Mouse (Mus musculus): ENCODE measurements around the gene Angel2. TPM values are rescaled to one million over a fixed set of nuclear protein-coding genes. Genes with fewer than 3 reads are reported as not detected.

Gene Angel2
- polyA plus RNA-seq, 1 experiment from 2014 or later: 27.6 TPM

DNA sequence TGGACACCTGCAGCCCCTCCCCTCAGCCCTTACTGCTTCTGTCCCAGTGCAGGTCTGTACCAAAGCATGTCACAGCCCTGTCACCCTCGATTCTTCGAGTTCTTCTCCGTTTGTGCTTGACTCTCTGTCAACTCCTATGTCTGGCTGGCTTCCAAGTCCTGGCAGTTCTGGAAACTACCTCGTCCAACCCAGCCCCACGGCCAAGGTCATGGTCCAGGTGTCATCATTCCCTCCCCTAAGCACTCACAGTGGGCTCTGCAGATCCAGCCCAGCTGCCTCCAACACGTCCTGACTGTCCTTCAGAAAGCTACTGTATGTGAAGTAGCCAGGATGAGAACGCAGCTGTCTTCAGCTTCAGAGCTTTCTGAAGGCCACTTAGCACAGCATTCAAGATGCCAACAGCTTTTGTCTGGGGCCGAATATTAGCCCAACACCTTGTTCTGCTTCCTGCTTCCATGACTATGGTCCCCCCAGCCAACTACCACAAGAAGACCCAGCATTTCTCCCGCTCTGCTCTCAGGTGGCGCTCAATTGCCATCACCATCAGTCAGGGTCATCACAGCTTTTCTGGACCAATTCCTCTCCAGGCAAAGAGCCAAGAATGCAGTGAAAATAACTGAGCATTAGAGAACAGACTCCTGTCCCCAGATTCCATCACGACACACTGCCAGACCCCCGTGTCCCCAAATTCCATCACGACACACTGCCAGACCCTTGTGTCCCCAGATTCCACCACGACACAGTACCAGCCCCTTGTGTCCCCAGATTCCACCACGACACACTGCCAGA, 40.3 kb downstream of the Angel2 start:
- H3K27ac ChIP-seq (replicated peaks): peak overlapping the region; percentile 83
- peaks cover 91% of the 10 kb centered on the region for H3K36me3 ChIP-seq
- H3K27me3 ChIP-seq (replicated peaks): no peaks in the 10 kb centered on the region
- no peaks in the 10 kb centered on the region for H3K9me3 ChIP-seq
- peak overlapping the region; percentile 39 for H3K9ac ChIP-seq
- ATAC-seq (ENCODE audit: extremely low read depth, insufficient number of reproducible peaks, low FRiP score, low TSS enrichment): no peak
- 42% methylated on average over 15 of the region's 15 CpGs for WGBS
- no peak overlapping the region for H3K4me3 ChIP-seq
- peaks cover 31% of the 10 kb centered on the region for H3K4me1 ChIP-seq
- H3K4me2 ChIP-seq: no peak overlapping the region

DNA sequence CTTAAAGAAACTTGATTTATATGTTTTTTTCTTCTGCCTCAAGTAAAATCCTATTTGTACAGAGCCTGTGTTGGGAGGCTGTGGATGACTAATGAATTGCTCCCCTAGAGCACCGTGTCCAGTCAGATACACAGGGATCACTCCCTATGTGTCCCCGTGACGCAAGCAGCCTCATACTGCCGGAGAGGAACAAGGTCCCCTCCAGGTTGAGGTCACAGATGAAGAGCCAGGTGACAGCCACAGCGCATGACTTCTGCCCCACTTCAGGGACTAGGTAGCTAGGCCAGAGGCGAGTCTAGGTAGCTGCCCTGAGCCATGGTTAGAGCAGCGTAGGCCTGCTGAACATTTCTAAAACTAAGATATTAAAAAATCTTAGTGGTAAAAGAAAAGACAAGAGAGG, 43.1 kb downstream of the Angel2 start:
- Histone ChIP-seq H3K27ac (replicated peaks) (no peak overlapping the region), H3K9me3 (no peaks in the 10 kb centered on the region), H3K4me3 (no peak overlapping the region), H3K4me2 (no peak overlapping the region), H3K36me3 (peaks cover 91% of the 10 kb centered on the region), H3K4me1 (peaks cover 49% of the 10 kb centered on the region), H3K9ac (no peak overlapping the region), H3K27me3 (replicated peaks) (no peaks in the 10 kb centered on the region)
- WGBS: 90% methylated on average over 7 of the region's 7 CpGs
- no peak for ATAC-seq (ENCODE audit: extremely low read depth, insufficient number of reproducible peaks, low FRiP score, low TSS enrichment)

DNA sequence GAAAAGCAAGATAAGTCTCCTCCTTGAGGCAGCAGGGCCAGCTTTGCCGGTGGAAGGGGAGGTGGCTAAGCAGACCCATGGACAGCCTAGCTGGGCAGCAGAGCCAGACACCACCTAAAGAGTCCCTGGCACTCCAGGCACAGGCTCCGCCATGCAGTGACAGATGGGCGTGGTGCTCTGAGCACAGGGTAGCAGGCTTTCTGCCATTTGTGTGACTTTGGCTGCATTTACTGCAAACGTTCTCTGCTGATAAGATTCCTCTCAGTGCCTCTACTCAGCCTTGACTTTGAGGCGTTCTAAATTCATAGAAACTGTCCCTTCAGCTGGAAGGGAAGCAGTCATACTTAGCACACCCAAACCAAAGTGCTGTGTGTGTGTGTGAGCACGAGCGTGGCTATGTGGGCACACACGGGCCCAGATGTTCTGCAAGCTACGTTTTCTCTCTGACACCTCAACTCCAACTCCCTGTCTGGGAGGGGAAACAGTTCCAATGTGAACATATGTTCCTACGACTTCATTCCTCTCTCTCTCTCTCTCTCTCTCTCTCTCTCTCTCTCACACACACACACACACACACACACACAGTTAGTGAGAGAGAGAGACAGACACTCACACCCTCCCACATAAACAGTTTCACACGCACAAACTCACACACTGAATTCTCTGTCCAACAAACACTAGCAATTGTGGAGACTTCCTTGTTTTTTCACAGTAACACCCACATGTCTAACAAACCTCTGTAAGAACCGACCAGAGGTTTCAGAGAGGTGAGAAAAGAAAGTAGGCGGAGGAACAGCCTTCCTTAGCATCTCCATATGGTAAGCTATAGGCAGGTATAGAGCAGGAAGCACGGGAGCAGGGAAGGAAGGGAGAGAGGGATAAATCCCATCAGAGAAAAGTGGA, 47.0 kb downstream of the Angel2 start:
- 57% methylated on average over 14 of the region's 14 CpGs for WGBS
- peaks cover 91% of the 10 kb centered on the region for H3K36me3 ChIP-seq
- H3K4me3 ChIP-seq: no peak overlapping the region
- no peaks in the 10 kb centered on the region for H3K27me3 ChIP-seq (replicated peaks)
- H3K4me1 ChIP-seq: peaks cover 62% of the 10 kb centered on the region
- peak overlapping the region; percentile 88 for H3K27ac ChIP-seq (replicated peaks)
- no peaks in the 10 kb centered on the region for H3K9me3 ChIP-seq
- peak overlapping the region; percentile 15; the same call in 1 of the 2 replicates for H3K4me2 ChIP-seq
- H3K9ac ChIP-seq: peak overlapping the region; percentile 63
- ATAC-seq (ENCODE audit: extremely low read depth, insufficient number of reproducible peaks, low FRiP score, low TSS enrichment): peak; percentile 12; the same call in 1 of the 2 replicates

DNA sequence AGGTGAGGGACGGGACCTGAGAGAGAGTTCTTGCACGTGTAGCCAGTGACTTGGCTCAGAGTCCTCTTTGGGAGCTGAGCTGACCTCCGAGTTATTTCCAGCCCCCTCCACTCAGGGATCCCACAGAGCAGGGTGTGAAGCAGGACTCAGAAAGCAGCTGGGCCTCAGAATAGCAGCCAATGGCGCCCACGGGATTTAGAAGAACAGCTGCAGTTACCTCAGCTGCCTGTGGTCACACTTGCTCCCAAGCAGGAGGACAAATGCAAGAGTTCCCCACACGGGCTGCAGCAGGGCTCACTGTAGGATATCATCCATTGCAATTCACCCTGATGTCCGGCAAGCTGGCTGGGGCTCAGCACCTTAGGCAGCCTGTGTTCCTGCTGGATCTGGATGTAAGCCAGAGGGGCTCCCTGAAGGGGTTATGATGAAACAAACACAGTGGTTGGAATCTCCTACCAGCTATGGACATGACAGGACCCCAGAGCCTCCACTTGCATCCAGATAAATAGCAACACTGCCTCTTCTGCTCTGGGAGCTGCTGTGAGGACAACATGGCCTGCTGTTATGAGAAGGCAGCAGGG, 47.8 kb downstream of the Angel2 start:
- Histone ChIP-seq H3K4me2 (peak overlapping the region; percentile 15), H3K9ac (peak overlapping the region; percentile 63), H3K36me3 (peaks cover 84% of the 10 kb centered on the region), H3K27me3 (replicated peaks) (no peaks in the 10 kb centered on the region), H3K4me3 (no peak overlapping the region), H3K9me3 (no peaks in the 10 kb centered on the region), H3K4me1 (peaks cover 70% of the 10 kb centered on the region), H3K27ac (replicated peaks) (peak overlapping the region; percentile 88)
- ATAC-seq (ENCODE audit: extremely low read depth, insufficient number of reproducible peaks, low FRiP score, low TSS enrichment): 0 out of 2 replicates have a peak, but pooled peaks have one; percentile 15
- 23% methylated on average over 7 of the region's 7 CpGs for WGBS

DNA sequence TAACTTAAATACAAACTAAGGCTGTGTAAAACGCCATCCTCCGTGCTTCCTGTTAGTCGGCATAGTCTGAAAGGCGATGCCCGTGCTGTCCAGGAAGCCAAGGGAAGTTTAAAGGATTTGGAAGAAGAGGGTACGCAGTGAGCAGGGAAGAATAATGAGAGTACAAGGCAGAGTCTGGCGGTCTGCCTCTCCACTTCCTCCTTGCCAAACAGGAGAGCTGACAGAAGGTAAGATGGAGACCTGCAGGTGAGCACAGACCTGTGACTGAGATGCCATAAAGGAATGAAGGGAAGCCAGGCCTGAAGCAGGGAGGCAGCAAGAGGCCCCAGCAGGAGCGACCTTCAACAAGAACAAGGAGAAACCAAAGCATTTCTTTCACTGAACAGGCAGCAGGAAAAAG, 49.3 kb downstream of the Angel2 start:
- H3K27me3 ChIP-seq (replicated peaks): no peaks in the 10 kb centered on the region
- H3K9ac ChIP-seq: peak overlapping the region; percentile 47
- H3K36me3 ChIP-seq: peaks cover 70% of the 10 kb centered on the region
- 86% methylated on average over 8 of the region's 8 CpGs for WGBS
- H3K4me2 ChIP-seq: no peak overlapping the region
- no peak overlapping the region for H3K4me3 ChIP-seq
- ATAC-seq (ENCODE audit: extremely low read depth, insufficient number of reproducible peaks, low FRiP score, low TSS enrichment): no peak
- peak overlapping the region; percentile 51 for H3K27ac ChIP-seq (replicated peaks)
- no peaks in the 10 kb centered on the region for H3K9me3 ChIP-seq
- peaks cover 69% of the 10 kb centered on the region for H3K4me1 ChIP-seq

DNA sequence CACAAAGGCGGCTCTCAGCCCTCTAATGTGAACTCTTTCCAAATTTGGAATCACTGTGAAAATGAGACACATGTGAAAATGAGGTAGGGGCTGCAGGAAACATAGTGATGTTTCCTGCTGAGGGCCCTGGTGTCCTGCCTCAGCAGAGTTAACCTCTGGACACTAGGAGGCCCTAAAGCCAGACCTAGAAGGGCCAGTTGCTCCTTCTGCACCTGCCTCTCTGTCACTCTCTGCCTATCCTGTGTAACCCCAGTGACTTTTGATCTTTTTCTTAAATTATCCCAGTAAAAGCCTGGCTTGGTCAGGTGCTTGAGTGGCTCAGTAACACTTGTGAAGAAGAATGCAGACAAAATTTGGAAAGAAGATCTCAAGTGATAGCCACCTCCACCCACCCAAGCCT, 49.9 kb downstream of the Angel2 start:
- Histone ChIP-seq H3K9me3 (no peaks in the 10 kb centered on the region), H3K4me3 (no peak overlapping the region), H3K36me3 (peaks cover 64% of the 10 kb centered on the region), H3K27me3 (replicated peaks) (no peaks in the 10 kb centered on the region), H3K27ac (replicated peaks) (peak overlapping the region; percentile 51), H3K9ac (peak overlapping the region; percentile 47), H3K4me2 (no peak overlapping the region), H3K4me1 (peaks cover 67% of the 10 kb centered on the region)
- ATAC-seq (ENCODE audit: extremely low read depth, insufficient number of reproducible peaks, low FRiP score, low TSS enrichment): no peak
- WGBS: 45% methylated on average over 1 of the region's 1 CpGs

DNA sequence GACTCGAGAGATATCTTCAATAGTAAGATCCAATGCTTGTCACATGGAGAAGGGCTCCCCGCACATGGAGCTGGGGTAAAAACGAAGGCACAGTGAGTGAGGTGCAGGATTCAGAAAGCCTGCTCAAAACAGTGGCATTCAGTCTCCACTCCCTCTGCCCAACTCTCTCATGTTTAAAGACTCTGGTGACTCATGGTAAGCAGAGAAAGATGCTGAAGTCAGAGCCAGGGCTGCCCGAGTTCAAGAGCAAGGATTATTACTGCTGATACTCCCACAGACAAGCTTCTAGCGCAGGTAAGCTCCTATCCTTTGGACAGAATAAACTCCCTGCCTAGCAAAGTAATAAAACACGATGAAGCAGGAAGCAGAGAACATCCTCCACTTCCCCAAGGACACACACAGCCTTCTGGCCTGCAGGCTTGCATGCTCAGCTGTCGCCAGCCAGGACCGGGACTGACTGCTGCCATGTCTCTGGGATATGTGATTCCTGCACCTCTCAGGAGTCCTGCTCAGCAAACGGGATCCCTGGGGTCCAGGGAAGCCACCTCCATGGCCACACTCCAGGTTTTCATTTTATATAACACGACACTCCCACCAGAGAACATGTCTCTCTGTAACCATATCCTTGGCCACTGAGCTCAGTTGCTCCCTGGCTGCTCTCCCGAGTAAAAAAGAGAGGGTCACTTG, 52.1 kb downstream of the Angel2 start:
- peak overlapping the region; percentile 97 for H3K9ac ChIP-seq

DNA sequence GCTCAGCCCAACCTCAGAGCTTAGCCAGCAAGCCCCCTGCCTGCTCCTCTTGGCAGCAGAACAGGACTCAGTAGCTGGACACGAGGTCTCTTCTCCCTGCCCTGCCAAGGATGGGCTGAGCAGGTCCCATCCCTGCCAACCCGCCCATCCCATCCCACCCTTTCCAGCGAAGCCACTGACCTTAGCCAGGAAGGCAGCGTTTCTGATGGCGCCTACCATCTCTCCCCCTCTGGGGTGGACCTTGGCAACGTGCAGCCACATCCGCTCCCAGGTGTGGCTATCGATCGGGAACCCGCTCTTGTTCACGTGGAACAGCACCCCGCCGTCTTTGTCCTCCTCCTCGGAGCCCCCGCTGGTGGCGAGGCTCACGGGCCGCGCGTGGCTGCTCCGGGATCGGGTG, 53.1 kb downstream of the Angel2 start:
- peak overlapping the region; percentile 97 for H3K9ac ChIP-seq
- peaks cover 70% of the 10 kb centered on the region for H3K4me1 ChIP-seq
- no peak for ATAC-seq (ENCODE audit: extremely low read depth, insufficient number of reproducible peaks, low FRiP score, low TSS enrichment)
- no peaks in the 10 kb centered on the region for H3K9me3 ChIP-seq
- H3K27me3 ChIP-seq (replicated peaks): no peaks in the 10 kb centered on the region
- H3K27ac ChIP-seq (replicated peaks): peak overlapping the region; percentile 96
- H3K4me3 ChIP-seq: peak overlapping the region; percentile 82
- WGBS: 4% methylated on average over 22 of the region's 22 CpGs
- peaks cover 33% of the 10 kb centered on the region for H3K36me3 ChIP-seq
- peak overlapping the region; percentile 99 for H3K4me2 ChIP-seq

More for the DNA sequence above, 52.1 kb downstream of the Angel2 start:
- no peaks in the 10 kb centered on the region for H3K9me3 ChIP-seq
- peak overlapping the region; percentile 96 for H3K27ac ChIP-seq (replicated peaks)
- ATAC-seq (ENCODE audit: extremely low read depth, insufficient number of reproducible peaks, low FRiP score, low TSS enrichment): no peak
- peaks cover 42% of the 10 kb centered on the region for H3K36me3 ChIP-seq
- peak overlapping the region; percentile 99 for H3K4me2 ChIP-seq
- H3K4me1 ChIP-seq: peaks cover 77% of the 10 kb centered on the region
- no peaks in the 10 kb centered on the region for H3K27me3 ChIP-seq (replicated peaks)
- peak overlapping the region; percentile 82 for H3K4me3 ChIP-seq
- WGBS: 25% methylated on average over 11 of the region's 11 CpGs

DNA sequence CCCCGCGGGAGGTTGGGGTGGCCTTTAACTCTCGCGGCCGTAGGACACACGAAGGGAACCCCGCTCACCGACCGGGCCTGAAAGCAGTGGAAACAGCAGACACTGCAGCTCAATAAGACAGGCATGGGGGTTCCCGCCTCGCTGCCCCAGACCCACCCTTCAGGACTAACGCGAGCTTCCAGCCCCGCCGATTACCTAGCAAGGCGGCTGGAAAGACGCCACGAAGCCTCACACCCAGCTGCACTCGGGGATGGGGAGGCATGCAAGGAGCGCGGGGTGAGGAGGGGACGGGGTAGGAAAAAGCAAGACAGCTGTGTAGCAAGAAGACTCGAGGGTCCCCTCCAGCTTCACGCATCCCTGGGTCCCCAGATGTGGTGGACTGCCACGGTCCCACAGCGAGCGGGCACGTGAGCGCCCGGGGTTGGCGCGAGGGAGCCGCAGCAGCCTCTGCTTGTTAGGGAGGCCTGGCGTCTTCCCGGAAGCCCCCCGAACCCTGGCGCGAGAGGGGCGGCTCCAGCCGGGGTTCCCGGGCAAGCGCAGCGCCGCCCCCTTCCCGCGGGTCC, 53.7 kb downstream of the Angel2 start:
- Histone ChIP-seq H3K4me2 (peak overlapping the region; percentile 99), H3K9me3 (no peaks in the 10 kb centered on the region), H3K27ac (replicated peaks) (peak overlapping the region; percentile 96), H3K36me3 (peaks cover 27% of the 10 kb centered on the region), H3K27me3 (replicated peaks) (no peaks in the 10 kb centered on the region), H3K4me3 (peak overlapping the region; percentile 82), H3K4me1 (peaks cover 64% of the 10 kb centered on the region), H3K9ac (peak overlapping the region; percentile 97)
- 1% methylated on average over 46 of the region's 46 CpGs for WGBS
- no peak; the same call in 1 of the 2 replicates for ATAC-seq (ENCODE audit: extremely low read depth, insufficient number of reproducible peaks, low FRiP score, low TSS enrichment)

DNA sequence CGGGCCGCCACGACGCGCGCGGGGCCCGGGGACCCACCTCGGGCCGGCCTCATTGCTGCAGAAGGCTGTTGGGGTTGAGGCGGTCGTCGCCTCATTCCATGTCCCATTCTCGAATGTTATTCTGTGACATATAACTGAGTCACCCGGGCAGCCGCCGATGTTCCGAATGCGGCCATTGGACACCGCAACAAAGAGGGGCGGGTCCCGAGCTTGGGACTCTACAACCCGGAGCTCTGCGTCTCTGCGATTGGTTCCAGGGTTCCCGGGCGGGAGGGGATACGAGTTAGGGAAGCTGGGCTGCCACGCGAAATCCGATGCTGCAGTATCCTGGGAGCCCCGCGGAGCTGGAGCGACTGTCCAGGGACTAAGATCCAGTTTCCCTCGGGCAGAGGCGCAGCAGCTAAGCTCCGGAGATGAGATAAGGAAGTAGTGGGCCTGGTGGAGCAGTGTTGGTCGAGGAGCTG, 54.2 kb downstream of the Angel2 start, which contains the start of gene Vash2:
TSS of gene Vash2 (minus strand) at position 197 of the 464 bp plus-strand sequence.
- H3K4me2 ChIP-seq: peak within 1 kb of the TSS; percentile 99
- no peaks in the 10 kb centered on the region for H3K9me3 ChIP-seq
- H3K27ac ChIP-seq (replicated peaks): peak within 1 kb of the TSS; percentile 96
- H3K27me3 ChIP-seq (replicated peaks): no peaks in the 10 kb centered on the region
- H3K4me3 ChIP-seq: peak within 1 kb of the TSS; percentile 82
- peaks cover 59% of the 10 kb centered on the region for H3K4me1 ChIP-seq
- H3K36me3 ChIP-seq: peaks cover 22% of the 10 kb centered on the region
- peak; percentile 90 for ATAC-seq (ENCODE audit: extremely low read depth, insufficient number of reproducible peaks, low FRiP score, low TSS enrichment)
- H3K9ac ChIP-seq: peak within 1 kb of the TSS; percentile 97
- WGBS: under 1% methylated on average over 38 of the region's 38 CpGs

Measured in heart, embryonic 13.5 days (tissue).